Mouse (Mus musculus): ENCODE measurements around the gene Gm49416. TPM values are rescaled to one million over a fixed set of nuclear protein-coding genes. Genes with fewer than 3 reads are reported as not detected.
A peak's percentile ranks its signal among the peaks of the same experiment; 100 is the strongest.
"Not testable (repeated sequence)": the region's sequence is repeated elsewhere in the genome, so short reads cannot be mapped to it uniquely, and the experiment has no call there.

Gm49416 gene
- total and polyA plus RNA-seq, 2 experiments from 2014 or later = 0.52 TPM; not detected in 1

GRCm38 (mm10) chr19:8857689-8858088, 31.0 kb upstream of the Gm49416 start:
- WGBS = 41% methylated on average over 4 of the region's 4 CpGs
- DNase-seq (ENCODE audit: low spot score) (peak; percentile 65), ATAC-seq (no peak)
- H3K36me3 ChIP-seq (ENCODE audit: insufficient read depth, low read length) = no peaks in the 10 kb centered on the region
- H3K9me3 ChIP-seq (ENCODE audit: low read length) = no peaks in the 10 kb centered on the region
- H3K27me3 ChIP-seq (ENCODE audit: insufficient read depth, low read length) = no peaks in the 10 kb centered on the region
- H3K4me1 ChIP-seq (ENCODE audit: insufficient read depth, low read length) = no peaks in the 10 kb centered on the region
- no peak overlapping the region for H3K27ac ChIP-seq
- H3K4me3 ChIP-seq (ENCODE audit: low read length) = no peak overlapping the region
- H3K4me2 ChIP-seq (ENCODE audit: low read depth, low read length) = no peak overlapping the region
- peak; percentile 64 for TF ChIP-seq CTCF (IDR thresholded peaks at IDR 0.05; ENCODE audit: low read depth)
- H3K9ac ChIP-seq (replicated peaks; ENCODE audit: low read length) = no peak overlapping the region

GRCm38 (mm10) chr19:8859018-8859417, 29.7 kb upstream of the Gm49416 start:
- peak; percentile 52 for TF ChIP-seq CTCF (IDR thresholded peaks at IDR 0.05; ENCODE audit: low read depth)
- no peaks in the 10 kb centered on the region for H3K9me3 ChIP-seq (ENCODE audit: low read length)
- no peak overlapping the region for H3K9ac ChIP-seq (replicated peaks; ENCODE audit: low read length)
- H3K27me3 ChIP-seq (ENCODE audit: insufficient read depth, low read length) = no peaks in the 10 kb centered on the region
- H3K4me3 ChIP-seq (ENCODE audit: low read length) = no peak overlapping the region
- no peaks in the 10 kb centered on the region for H3K36me3 ChIP-seq (ENCODE audit: insufficient read depth, low read length)
- DNase-seq (ENCODE audit: low spot score) (peak; percentile 27), ATAC-seq (no peak)
- H3K4me2 ChIP-seq (ENCODE audit: low read depth, low read length) = no peak overlapping the region
- no peak overlapping the region for H3K27ac ChIP-seq
- WGBS = 17% methylated on average over 1 of the region's 1 CpGs
- no peaks in the 10 kb centered on the region for H3K4me1 ChIP-seq (ENCODE audit: insufficient read depth, low read length)

GRCm38 (mm10) chr19:8864265-8864664, 24.5 kb upstream of the Gm49416 start:
- Histone ChIP-seq H3K27ac (no peak overlapping the region), H3K4me3 (ENCODE audit: low read length) (no peak overlapping the region), H3K4me1 (ENCODE audit: insufficient read depth, low read length) (no peaks in the 10 kb centered on the region), H3K27me3 (ENCODE audit: insufficient read depth, low read length) (no peaks in the 10 kb centered on the region), H3K36me3 (ENCODE audit: insufficient read depth, low read length) (no peaks in the 10 kb centered on the region), H3K9ac (replicated peaks; ENCODE audit: low read length) (no peak overlapping the region), H3K9me3 (ENCODE audit: low read length) (no peaks in the 10 kb centered on the region), H3K4me2 (ENCODE audit: low read depth, low read length) (no peak overlapping the region)
- WGBS = 86% methylated on average over 6 of the region's 6 CpGs
- DNase-seq (ENCODE audit: low spot score) (no peak), ATAC-seq (no peak)
- no peak; the same call in 1 of the 2 replicates for TF ChIP-seq CTCF (IDR thresholded peaks at IDR 0.05; ENCODE audit: low read depth)

- H3K27ac ChIP-seq; H3K4me3 ChIP-seq (ENCODE audit: low read length); DNase-seq (ENCODE audit: low spot score); H3K9me3 ChIP-seq (ENCODE audit: low read length); H3K27me3 ChIP-seq (ENCODE audit: insufficient read depth, low read length); H3K9ac ChIP-seq (replicated peaks; ENCODE audit: low read length); ATAC-seq; H3K4me1 ChIP-seq (ENCODE audit: insufficient read depth, low read length): not testable (repeated sequence)
- Histone ChIP-seq H3K36me3 (ENCODE audit: insufficient read depth, low read length) (peaks cover 17% of the 10 kb centered on the region; the same call in 1 of the 2 replicates), H3K4me2 (ENCODE audit: low read depth, low read length) (peak overlapping the region; percentile 91; the same call in 1 of the 2 replicates)
- 79% methylated on average over 3 of the region's 3 CpGs for WGBS
Measured at GRCm38 (mm10) chr19:8870381-8870780, 18.3 kb upstream of the Gm49416 start.

- Histone ChIP-seq H3K4me3 (ENCODE audit: low read length) (peak overlapping the region; percentile 98), H3K27me3 (ENCODE audit: insufficient read depth, low read length) (no peaks in the 10 kb centered on the region), H3K4me2 (ENCODE audit: low read depth, low read length) (peak overlapping the region; percentile 91), H3K4me1 (ENCODE audit: insufficient read depth, low read length) (peaks cover 5% of the 10 kb centered on the region; the same call in 1 of the 2 replicates), H3K36me3 (ENCODE audit: insufficient read depth, low read length) (peaks cover 21% of the 10 kb centered on the region; the same call in 1 of the 2 replicates), H3K27ac (peak overlapping the region; percentile 79), H3K9ac (replicated peaks; ENCODE audit: low read length) (peak overlapping the region; percentile 95), H3K9me3 (ENCODE audit: low read length) (no peaks in the 10 kb centered on the region)
- DNase-seq (ENCODE audit: low spot score) (no peak), ATAC-seq (peak; percentile 28)
- no peak for TF ChIP-seq CTCF (IDR thresholded peaks at IDR 0.05; ENCODE audit: low read depth)
- 60% methylated on average over 9 of the region's 9 CpGs for WGBS
Measured at GRCm38 (mm10) chr19:8870838-8871237, 17.9 kb upstream of the Gm49416 start.

- Histone ChIP-seq H3K9ac (replicated peaks; ENCODE audit: low read length) (peak within 1 kb of the TSS; percentile 95), H3K4me3 (ENCODE audit: low read length) (peak within 1 kb of the TSS; percentile 98), H3K27me3 (ENCODE audit: insufficient read depth, low read length) (no peaks in the 10 kb centered on the region), H3K4me1 (ENCODE audit: insufficient read depth, low read length) (peaks cover 5% of the 10 kb centered on the region; the same call in 1 of the 2 replicates), H3K27ac (peak within 1 kb of the TSS; percentile 86), H3K36me3 (ENCODE audit: insufficient read depth, low read length) (peaks cover 21% of the 10 kb centered on the region; the same call in 1 of the 2 replicates), H3K9me3 (ENCODE audit: low read length) (no peaks in the 10 kb centered on the region), H3K4me2 (ENCODE audit: low read depth, low read length) (peak within 1 kb of the TSS; percentile 91)
- ATAC-seq (peak; percentile 99), DNase-seq (ENCODE audit: low spot score) (peak; percentile 97)
- 1% methylated on average over 58 of the region's 59 CpGs for WGBS
- no peak for TF ChIP-seq CTCF (IDR thresholded peaks at IDR 0.05; ENCODE audit: low read depth)
Measured at GRCm38 (mm10) chr19:8871267-8872186, 17.2 kb upstream of the Gm49416 start, which contains the start of gene Ubxn1. Ubxn1 (plus strand) TSS chr19:8871496.
